Mouse (Mus musculus): ENCODE results near the gene Zbtb42. TPM values are rescaled to one million over a fixed set of nuclear protein-coding genes. Genes with fewer than 3 reads are reported as not detected.

Gene Zbtb42
- polyA plus RNA-seq, 1 experiment from 2014 or later: 0.40 TPM

DNA sequence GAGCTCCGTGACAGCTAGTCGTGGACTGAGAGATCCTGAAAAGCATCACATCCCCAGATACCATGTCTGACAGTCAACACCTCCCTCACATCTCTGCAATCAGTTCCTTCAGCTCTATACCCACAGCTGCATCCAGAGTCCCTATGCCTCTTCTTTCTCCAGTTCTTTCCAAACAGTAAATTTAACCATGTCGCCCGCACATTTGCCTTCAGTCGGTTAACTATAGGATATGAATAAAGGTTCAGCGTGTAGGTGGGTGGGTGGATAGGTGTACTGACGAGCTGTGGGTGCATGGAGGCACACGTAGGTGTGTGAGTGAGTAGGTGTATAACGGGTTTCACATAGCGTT, 15.5 kb downstream of the Zbtb42 start:
- Histone ChIP-seq H3K9me3 (replicated peaks) (no peaks in the 10 kb centered on the region), H3K9ac (peak overlapping the region; percentile 85), H3K4me2 (peak overlapping the region; percentile 85), H3K36me3 (no peaks in the 10 kb centered on the region), H3K27me3 (peaks cover 26% of the 10 kb centered on the region), H3K4me3 (replicated peaks) (peak overlapping the region; percentile 70), H3K27ac (no peak overlapping the region), H3K4me1 (replicated peaks) (peaks cover 20% of the 10 kb centered on the region)
- WGBS (ENCODE audit: insufficient replicate concordance): 74% methylated on average over 10 of the region's 10 CpGs
- DNase-seq (no peak), ATAC-seq (ENCODE audit: low read depth) (no peak)

DNA sequence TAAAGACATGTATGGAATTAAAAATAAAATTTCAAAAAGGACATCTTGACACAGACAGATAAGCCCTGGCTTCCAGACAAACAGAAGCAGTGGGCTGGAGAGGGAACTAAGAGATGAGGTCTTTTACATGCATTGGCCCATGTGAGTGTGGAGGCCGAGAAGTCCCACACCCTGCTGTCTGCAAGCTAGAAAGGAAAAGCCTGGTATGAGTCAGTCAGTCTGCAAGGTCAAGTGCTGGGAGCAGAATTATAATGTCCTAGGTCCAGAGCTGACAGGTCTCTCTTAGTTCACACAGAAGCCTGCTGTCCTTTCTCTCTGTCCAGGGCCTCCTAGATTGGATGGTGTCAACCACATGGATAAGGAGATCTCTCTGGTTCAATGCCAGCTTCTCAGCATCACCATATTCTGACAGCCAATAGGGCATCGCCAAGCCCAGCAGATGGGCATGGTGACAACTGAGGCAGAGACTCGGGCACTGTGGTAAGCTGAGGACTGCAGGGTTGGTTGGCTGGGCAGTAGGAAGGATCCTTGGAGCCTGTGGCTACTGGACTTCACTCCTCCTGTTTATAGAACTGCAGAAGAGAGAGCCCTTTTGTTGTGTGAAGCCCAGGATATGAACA, 18.3 kb downstream of the Zbtb42 start:
- Histone ChIP-seq H3K27me3 (peaks cover 51% of the 10 kb centered on the region), H3K4me2 (no peak overlapping the region), H3K9me3 (replicated peaks) (no peaks in the 10 kb centered on the region), H3K27ac (no peak overlapping the region), H3K4me3 (replicated peaks) (no peak overlapping the region), H3K9ac (no peak overlapping the region), H3K4me1 (replicated peaks) (peaks cover 20% of the 10 kb centered on the region), H3K36me3 (no peaks in the 10 kb centered on the region)
- no peak for ATAC-seq (ENCODE audit: low read depth)
- no peak for DNase-seq
- WGBS (ENCODE audit: insufficient replicate concordance): 56% methylated on average over 3 of the region's 3 CpGs

GRCm38 (mm10) chr12:112700522-112700921, 21.9 kb downstream of the Zbtb42 start:
- no peak overlapping the region for H3K9ac ChIP-seq
- H3K9me3 ChIP-seq (replicated peaks): no peaks in the 10 kb centered on the region
- H3K27ac ChIP-seq: no peak overlapping the region
- H3K27me3 ChIP-seq: peaks cover 62% of the 10 kb centered on the region
- H3K4me2 ChIP-seq: no peak overlapping the region
- 20% methylated on average over 15 of the region's 15 CpGs for WGBS (ENCODE audit: insufficient replicate concordance)
- ATAC-seq (ENCODE audit: low read depth) (no peak), DNase-seq (no peak)
- H3K36me3 ChIP-seq: no peaks in the 10 kb centered on the region
- H3K4me3 ChIP-seq (replicated peaks): no peak overlapping the region
- H3K4me1 ChIP-seq (replicated peaks): no peaks in the 10 kb centered on the region

DNA sequence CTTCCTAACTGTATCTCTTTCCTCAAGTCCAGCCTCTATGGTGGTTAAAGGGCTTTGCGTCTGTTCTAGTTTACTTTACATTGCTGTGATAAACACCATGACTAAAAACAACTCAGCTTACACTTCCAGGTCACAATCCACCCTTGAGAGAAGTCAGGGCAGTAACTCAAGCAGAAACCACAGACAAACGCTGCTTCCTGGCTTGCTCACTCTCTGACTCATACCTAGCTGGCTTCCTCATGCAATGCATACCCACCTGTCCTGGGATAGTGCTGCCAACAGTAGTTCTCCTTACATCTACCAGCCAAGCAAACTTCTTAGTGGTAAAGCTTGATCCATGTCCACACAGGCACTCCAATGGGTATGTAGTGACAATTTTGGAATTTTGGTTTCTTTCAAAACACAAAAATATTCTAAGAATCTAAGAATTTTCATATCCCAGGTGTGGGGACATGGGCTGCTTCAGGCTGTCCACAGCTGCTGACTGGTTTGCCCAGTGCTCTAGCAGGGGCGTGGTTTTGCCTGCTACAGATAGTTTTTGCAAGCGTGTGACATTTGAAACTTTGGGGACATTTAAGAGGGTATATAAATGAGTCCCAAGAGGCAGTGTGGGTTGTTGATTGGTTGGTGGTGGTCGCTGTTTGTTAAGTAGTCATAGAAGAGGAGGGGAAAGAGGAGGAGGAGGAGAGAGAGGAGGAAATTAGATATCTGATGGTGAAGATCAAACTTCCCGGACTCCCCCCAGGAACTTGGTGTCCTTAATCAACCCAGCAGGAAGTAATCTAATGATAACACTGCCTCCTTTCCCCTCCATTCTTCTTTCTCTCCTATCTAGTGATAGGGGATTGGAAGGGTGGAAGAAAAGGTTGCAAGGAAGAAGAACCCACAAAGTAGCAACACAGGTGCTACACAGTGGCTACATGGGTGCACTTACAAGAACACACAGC, 24.0 kb downstream of the Zbtb42 start:
- H3K36me3 ChIP-seq: no peaks in the 10 kb centered on the region
- WGBS (ENCODE audit: insufficient replicate concordance): 30% methylated on average over 6 of the region's 6 CpGs
- no peaks in the 10 kb centered on the region for H3K9me3 ChIP-seq (replicated peaks)
- DNase-seq (no peak), ATAC-seq (ENCODE audit: low read depth) (no peak)
- H3K4me3 ChIP-seq (replicated peaks): no peak overlapping the region
- H3K9ac ChIP-seq: no peak overlapping the region
- peaks cover 66% of the 10 kb centered on the region for H3K27me3 ChIP-seq
- peaks cover 5% of the 10 kb centered on the region; the same call in 1 of the 2 replicates for H3K4me1 ChIP-seq (replicated peaks)
- H3K4me2 ChIP-seq: no peak overlapping the region
- H3K27ac ChIP-seq: no peak overlapping the region

GRCm38 (mm10) chr12:112706704-112707572, 28.3 kb downstream of the Zbtb42 start:
- WGBS (ENCODE audit: insufficient replicate concordance): 11% methylated on average over 32 of the region's 32 CpGs
- Histone ChIP-seq H3K4me2 (peak overlapping the region; percentile 39), H3K9me3 (replicated peaks) (no peaks in the 10 kb centered on the region), H3K9ac (no peak overlapping the region), H3K4me1 (replicated peaks) (peaks cover 5% of the 10 kb centered on the region; the same call in 1 of the 2 replicates), H3K27me3 (peaks cover 46% of the 10 kb centered on the region), H3K27ac (no peak overlapping the region), H3K4me3 (replicated peaks) (no peak overlapping the region), H3K36me3 (no peaks in the 10 kb centered on the region)
- DNase-seq: peak; percentile 64
- peak; percentile 61 for ATAC-seq (ENCODE audit: low read depth)

- H3K9ac ChIP-seq: no peak overlapping the region
These were observed 28.9 kb downstream of the Zbtb42 start for GRCm38 (mm10) chr12:112707573-112707869.

GRCm38 (mm10) chr12:112713984-112714383, 35.4 kb downstream of the Zbtb42 start:
- Histone ChIP-seq H3K4me3 (replicated peaks) (no peak overlapping the region), H3K27ac (no peak overlapping the region), H3K4me2 (no peak overlapping the region), H3K4me1 (replicated peaks) (no peaks in the 10 kb centered on the region), H3K9me3 (replicated peaks) (no peaks in the 10 kb centered on the region), H3K27me3 (peaks cover 5% of the 10 kb centered on the region; the same call in 1 of the 2 replicates), H3K36me3 (0 out of 2 replicates have a peak, but pooled peaks cover 4% of the 10 kb centered on the region), H3K9ac (no peak overlapping the region)
- 66% methylated on average over 3 of the region's 3 CpGs for WGBS (ENCODE audit: insufficient replicate concordance)
- no peak for ATAC-seq (ENCODE audit: low read depth)
- DNase-seq: no peak

More at GRCm38 (mm10) chr12:112707573-112707869, 28.9 kb downstream of the Zbtb42 start:
- Histone ChIP-seq H3K27me3 (peaks cover 43% of the 10 kb centered on the region), H3K4me3 (replicated peaks) (no peak overlapping the region), H3K36me3 (no peaks in the 10 kb centered on the region), H3K27ac (no peak overlapping the region), H3K4me2 (no peak overlapping the region), H3K9me3 (replicated peaks) (no peaks in the 10 kb centered on the region), H3K4me1 (replicated peaks) (peaks cover 5% of the 10 kb centered on the region; the same call in 1 of the 2 replicates)
- DNase-seq (no peak), ATAC-seq (ENCODE audit: low read depth) (0 out of 2 replicates have a peak, but pooled peaks have one; percentile 10)
- WGBS (ENCODE audit: insufficient replicate concordance): 14% methylated on average over 8 of the region's 8 CpGs

DNA sequence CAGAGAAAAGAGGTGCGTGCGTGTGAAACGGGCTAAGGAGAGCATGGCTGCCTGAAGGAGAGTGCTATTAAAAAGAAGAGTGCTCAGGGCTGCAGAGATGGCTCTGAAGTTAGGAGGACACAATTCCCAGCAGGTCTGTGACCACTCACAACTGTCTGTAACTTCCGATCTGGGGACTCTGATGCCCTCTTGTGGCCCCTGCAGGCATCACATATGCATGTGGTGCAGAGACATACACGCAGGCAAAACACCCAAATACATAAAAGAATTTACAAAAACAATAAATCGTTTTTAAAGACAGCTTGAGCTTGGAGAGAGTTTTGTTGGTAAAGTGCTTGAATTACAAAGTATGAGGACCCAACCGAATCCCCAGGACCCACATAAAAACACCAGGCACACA, 38.5 kb downstream of the Zbtb42 start:
- Histone ChIP-seq H3K4me3 (replicated peaks) (no peak overlapping the region), H3K9me3 (replicated peaks) (no peaks in the 10 kb centered on the region), H3K36me3 (0 out of 2 replicates have a peak, but pooled peaks cover 4% of the 10 kb centered on the region), H3K27me3 (peaks cover 30% of the 10 kb centered on the region), H3K4me1 (replicated peaks) (peaks cover 7% of the 10 kb centered on the region; the same call in 1 of the 2 replicates), H3K27ac (no peak overlapping the region), H3K4me2 (no peak overlapping the region), H3K9ac (no peak overlapping the region)
- ATAC-seq (ENCODE audit: low read depth) (no peak), DNase-seq (no peak)
- 22% methylated on average over 7 of the region's 7 CpGs for WGBS (ENCODE audit: insufficient replicate concordance)

GRCm38 (mm10) chr12:112718995-112719394, 40.4 kb downstream of the Zbtb42 start:
- peaks cover 24% of the 10 kb centered on the region for H3K4me1 ChIP-seq (replicated peaks)
- H3K9me3 ChIP-seq (replicated peaks): no peaks in the 10 kb centered on the region
- DNase-seq (no peak), ATAC-seq (ENCODE audit: low read depth) (no peak)
- no peak overlapping the region for H3K4me2 ChIP-seq
- H3K27me3 ChIP-seq: peaks cover 49% of the 10 kb centered on the region
- no peak overlapping the region for H3K9ac ChIP-seq
- no peak overlapping the region for H3K4me3 ChIP-seq (replicated peaks)
- H3K27ac ChIP-seq: no peak overlapping the region
- 51% methylated on average over 5 of the region's 5 CpGs for WGBS (ENCODE audit: insufficient replicate concordance)
- H3K36me3 ChIP-seq: 0 out of 2 replicates have a peak, but pooled peaks cover 4% of the 10 kb centered on the region

GRCm38 (mm10) chr12:112720216-112720615, 41.6 kb downstream of the Zbtb42 start, which contains the start of gene Cep170b:
Gene Cep170b, plus strand, starts transcription at chr12:112720455.
- Histone ChIP-seq H3K27ac (peak within 1 kb of the TSS; percentile 67), H3K4me1 (replicated peaks) (peaks cover 24% of the 10 kb centered on the region), H3K9ac (peak within 1 kb of the TSS; percentile 50), H3K4me3 (replicated peaks) (peak within 1 kb of the TSS; percentile 64), H3K4me2 (peak within 1 kb of the TSS; percentile 78), H3K9me3 (replicated peaks) (no peaks in the 10 kb centered on the region), H3K36me3 (0 out of 2 replicates have a peak, but pooled peaks cover 4% of the 10 kb centered on the region), H3K27me3 (peaks cover 52% of the 10 kb centered on the region)
- 46% methylated on average over 6 of the region's 6 CpGs for WGBS (ENCODE audit: insufficient replicate concordance)
- DNase-seq (no peak), ATAC-seq (ENCODE audit: low read depth) (no peak)
